Mouse (Mus musculus): ENCODE measurements at regions not wholly inside any gene's neighbourhood (a gene's known extent, or its start where the extent isn't known, plus 50 kb on each side); places are given as distances from the start of the nearest gene placed in this dataset.

GRCm38 (mm10) chr11:25423186-25423585 is 787.4 kb downstream of the 5730522E02Rik start:
- H3K27ac ChIP-seq: no peak overlapping the region
- TF ChIP-seq EP300 (IDR thresholded peaks at IDR 0.05; ENCODE audit: insufficient read depth, low read depth, low read length): no peak
- no peak for TF ChIP-seq POLR2A (IDR thresholded peaks at IDR 0.05; ENCODE audit: insufficient read depth, low read depth, low read length)
- no peak for TF ChIP-seq CTCF (IDR thresholded peaks at IDR 0.05)
- no peaks in the 10 kb centered on the region for H3K79me2 ChIP-seq (replicated peaks; ENCODE audit: control insufficient read depth, insufficient read depth, low read length)
- no peak overlapping the region for H3K4me3 ChIP-seq
- WGBS: 88% methylated on average over 4 of the region's 4 CpGs
- no peaks in the 10 kb centered on the region for H3K36me3 ChIP-seq (ENCODE audit: control insufficient read depth, insufficient read depth, low read length)
- no peaks in the 10 kb centered on the region for H3K4me1 ChIP-seq (ENCODE audit: control insufficient read depth, insufficient read depth, low read length)
- H3K27me3 ChIP-seq (ENCODE audit: control insufficient read depth, insufficient read depth, low read length): no peaks in the 10 kb centered on the region
- no peak overlapping the region for H3K9ac ChIP-seq (ENCODE audit: low read depth, low read length)
- no peak for DNase-seq
- intact Hi-C loops (cut with DNase I): no loop called here

- intact Hi-C loops (cut with DNase I): loop anchor here (2.0 kb wide), 1 partner anchor 57 kb away; no protein-coding TSS in a partner anchor
- no peak for DNase-seq
- Histone ChIP-seq H3K27me3 (ENCODE audit: control insufficient read depth, insufficient read depth, low read length) (no peaks in the 10 kb centered on the region), H3K27ac (no peak overlapping the region), H3K36me3 (ENCODE audit: control insufficient read depth, insufficient read depth, low read length) (no peaks in the 10 kb centered on the region), H3K9ac (ENCODE audit: low read depth, low read length) (no peak overlapping the region), H3K79me2 (replicated peaks; ENCODE audit: control insufficient read depth, insufficient read depth, low read length) (no peaks in the 10 kb centered on the region), H3K4me1 (ENCODE audit: control insufficient read depth, insufficient read depth, low read length) (no peaks in the 10 kb centered on the region), H3K4me3 (no peak overlapping the region)
- TF ChIP-seq POLR2A (IDR thresholded peaks at IDR 0.05; ENCODE audit: insufficient read depth, low read depth, low read length): no peak
- TF ChIP-seq EP300 (IDR thresholded peaks at IDR 0.05; ENCODE audit: insufficient read depth, low read depth, low read length): no peak
- no peak for TF ChIP-seq CTCF (IDR thresholded peaks at IDR 0.05)
Observed at GRCm38 (mm10) chr11:25421486-25421885, 789.1 kb downstream of the 5730522E02Rik start.

GRCm38 (mm10) chr11:25410403-25411090 is 800.0 kb downstream of the 5730522E02Rik start:
- no peak for TF ChIP-seq EP300 (IDR thresholded peaks at IDR 0.05; ENCODE audit: insufficient read depth, low read depth, low read length)
- TF ChIP-seq CTCF (IDR thresholded peaks at IDR 0.05): no peak
- TF ChIP-seq POLR2A (IDR thresholded peaks at IDR 0.05; ENCODE audit: insufficient read depth, low read depth, low read length): no peak
- H3K27me3 ChIP-seq (ENCODE audit: control insufficient read depth, insufficient read depth, low read length): no peaks in the 10 kb centered on the region
- intact Hi-C loops (cut with DNase I): no loop called here
- H3K4me1 ChIP-seq (ENCODE audit: control insufficient read depth, insufficient read depth, low read length): no peaks in the 10 kb centered on the region
- no peaks in the 10 kb centered on the region for H3K79me2 ChIP-seq (replicated peaks; ENCODE audit: control insufficient read depth, insufficient read depth, low read length)
- 66% methylated on average over 4 of the region's 4 CpGs for WGBS
- no peak overlapping the region for H3K27ac ChIP-seq
- H3K36me3 ChIP-seq (ENCODE audit: control insufficient read depth, insufficient read depth, low read length): no peaks in the 10 kb centered on the region
- no peak overlapping the region for H3K4me3 ChIP-seq
- no peak overlapping the region for H3K9ac ChIP-seq (ENCODE audit: low read depth, low read length)
- DNase-seq: no peak

- intact Hi-C loops (cut with DNase I): no loop called here
- no peak for TF ChIP-seq EP300 (IDR thresholded peaks at IDR 0.05; ENCODE audit: insufficient read depth, low read depth, low read length)
- TF ChIP-seq CTCF (IDR thresholded peaks at IDR 0.05): no peak
- no peak for TF ChIP-seq POLR2A (IDR thresholded peaks at IDR 0.05; ENCODE audit: insufficient read depth, low read depth, low read length)
- 41% methylated on average over 2 of the region's 2 CpGs for WGBS
Observed at GRCm38 (mm10) chr11:25391649-25392048, 818.9 kb downstream of the 5730522E02Rik start.

GRCm38 (mm10) chr11:25367111-25367510 is 843.5 kb downstream of the 5730522E02Rik start:
- Histone ChIP-seq H3K27me3 (ENCODE audit: control insufficient read depth, insufficient read depth, low read length) (no peaks in the 10 kb centered on the region), H3K4me3 (no peak overlapping the region), H3K36me3 (ENCODE audit: control insufficient read depth, insufficient read depth, low read length) (no peaks in the 10 kb centered on the region), H3K27ac (no peak overlapping the region), H3K9ac (ENCODE audit: low read depth, low read length) (no peak overlapping the region), H3K4me1 (ENCODE audit: control insufficient read depth, insufficient read depth, low read length) (no peaks in the 10 kb centered on the region), H3K79me2 (replicated peaks; ENCODE audit: control insufficient read depth, insufficient read depth, low read length) (no peaks in the 10 kb centered on the region)
- intact Hi-C loops (cut with DNase I): no loop called here
- no peak for DNase-seq
- TF ChIP-seq POLR2A (IDR thresholded peaks at IDR 0.05; ENCODE audit: insufficient read depth, low read depth, low read length) (no peak), EP300 (IDR thresholded peaks at IDR 0.05; ENCODE audit: insufficient read depth, low read depth, low read length) (no peak), CTCF (IDR thresholded peaks at IDR 0.05) (no peak)
- 76% methylated on average over 2 of the region's 2 CpGs for WGBS

More at GRCm38 (mm10) chr11:25391649-25392048, 818.9 kb downstream of the 5730522E02Rik start:
- no peaks in the 10 kb centered on the region for H3K79me2 ChIP-seq (replicated peaks; ENCODE audit: control insufficient read depth, insufficient read depth, low read length)
- DNase-seq: no peak
- no peaks in the 10 kb centered on the region for H3K27me3 ChIP-seq (ENCODE audit: control insufficient read depth, insufficient read depth, low read length)
- H3K4me1 ChIP-seq (ENCODE audit: control insufficient read depth, insufficient read depth, low read length): no peaks in the 10 kb centered on the region
- no peak overlapping the region for H3K9ac ChIP-seq (ENCODE audit: low read depth, low read length)
- H3K36me3 ChIP-seq (ENCODE audit: control insufficient read depth, insufficient read depth, low read length): no peaks in the 10 kb centered on the region
- no peak overlapping the region for H3K4me3 ChIP-seq
- no peak overlapping the region for H3K27ac ChIP-seq

- no peaks in the 10 kb centered on the region for H3K4me1 ChIP-seq (ENCODE audit: control insufficient read depth, insufficient read depth, low read length)
- H3K27ac ChIP-seq: no peak overlapping the region
- TF ChIP-seq EP300 (IDR thresholded peaks at IDR 0.05; ENCODE audit: insufficient read depth, low read depth, low read length) (no peak), CTCF (IDR thresholded peaks at IDR 0.05) (no peak), POLR2A (IDR thresholded peaks at IDR 0.05; ENCODE audit: insufficient read depth, low read depth, low read length) (no peak)
- DNase-seq: no peak
- no peaks in the 10 kb centered on the region for H3K27me3 ChIP-seq (ENCODE audit: control insufficient read depth, insufficient read depth, low read length)
- H3K79me2 ChIP-seq (replicated peaks; ENCODE audit: control insufficient read depth, insufficient read depth, low read length): no peaks in the 10 kb centered on the region
- 53% methylated on average over 6 of the region's 6 CpGs for WGBS
- no peak overlapping the region for H3K9ac ChIP-seq (ENCODE audit: low read depth, low read length)
- H3K4me3 ChIP-seq: no peak overlapping the region
- H3K36me3 ChIP-seq (ENCODE audit: control insufficient read depth, insufficient read depth, low read length): no peaks in the 10 kb centered on the region
- intact Hi-C loops (cut with DNase I): loop anchor here (2.0 kb wide), 1 partner anchor 55 kb away; no protein-coding TSS in a partner anchor
Observed at GRCm38 (mm10) chr11:25365433-25365832, 845.1 kb downstream of the 5730522E02Rik start.
